Mouse (Mus musculus) macrophage (primary cell): ENCODE measurements around the gene Olfr963. TPM values are rescaled to one million over a fixed set of nuclear protein-coding genes. Genes with fewer than 3 reads are reported as not detected.

Experiments used
- H3K27ac ChIP-seq: fragments of 350-480 bp; formaldehyde crosslinking; 2 replicates; pipeline ENCODE4 v1.9.0; 2021
- H3K36me3 ChIP-seq: fragments of 350-480 bp; formaldehyde crosslinking; 2 replicates; pipeline ENCODE4 v1.9.0; 2021; ENCODE audit errors: inconsistent target
- H3K4me3 ChIP-seq: fragments of 350-480 bp; formaldehyde crosslinking; 2 replicates; pipeline ENCODE4 v1.9.0; 2021; ENCODE audit errors: inconsistent target
- H3K79me2 ChIP-seq: fragments of 350-480 bp; formaldehyde crosslinking; 2 replicates; pipeline ENCODE4 v1.9.0; 2021; ENCODE audit errors: inconsistent target
- WGBS: methylation state at CpG from one replicate; pipeline ENCODE4 v1.1.7; 2026; ENCODE audit warnings: inconsistent platforms; ENCODE audit not compliant: missing documents; 5-methylcytosine and 5-hydroxymethylcytosine counted together
- polyA plus RNA-seq: library from polyadenylated mRNA; stranded (reverse); fragments of 250-400 nt; gene quantifications from 3 replicates; pipeline ENCODE4 v1.2.4, GENCODE M21; 2018; ENCODE audit warnings: inconsistent platforms

Gene Olfr963
- polyA plus RNA-seq, 1 experiment from 2014 or later = not detected

- no peaks in the 10 kb centered on the region for H3K36me3 ChIP-seq
- H3K4me3 ChIP-seq = no peak overlapping the region
- H3K27ac ChIP-seq = no peak overlapping the region
- no peaks in the 10 kb centered on the region for H3K79me2 ChIP-seq
- 56% methylated on average over 3 of the region's 3 CpGs for WGBS
Observed at GRCm38 (mm10) chr9:39708958-39709357, 42.0 kb downstream of the Olfr963 start.

- H3K27ac ChIP-seq = no peak within 1 kb of the TSS
- no peak within 1 kb of the TSS for H3K4me3 ChIP-seq
- no peaks in the 10 kb centered on the region for H3K36me3 ChIP-seq
- no peaks in the 10 kb centered on the region for H3K79me2 ChIP-seq
Observed at GRCm38 (mm10) chr9:39711053-39711452, 44.0 kb downstream of the Olfr963 start, which contains the start of gene Olfr965. Gene Olfr965 (plus strand): TSS chr9:39711353.

Other genes with a start within 250 kb of the Olfr963 start
- gene Olfr952, start 240.1 kb upstream of the Olfr963 start, polyA plus RNA-seq = not detected in 3 replicates
- gene Olfr954, start 210.5 kb upstream of the Olfr963 start, polyA plus RNA-seq = not detected in 3 replicates
- gene Olfr955, start 195.3 kb upstream of the Olfr963 start, polyA plus RNA-seq = not detected in 3 replicates
- not detected in 3 replicates for gene Olfr44, start 173.2 kb upstream of the Olfr963 start, polyA plus RNA-seq
- gene Olfr957, start 151.4 kb upstream of the Olfr963 start, polyA plus RNA-seq = not detected in 3 replicates
- gene Olfr958, start 113.2 kb upstream of the Olfr963 start, polyA plus RNA-seq = not detected in 3 replicates
- not detected in 3 replicates for gene Olfr959, start 91.6 kb upstream of the Olfr963 start, polyA plus RNA-seq
- gene AW551984, start 62.8 kb upstream of the Olfr963 start, polyA plus RNA-seq = not detected in 3 replicates
- not detected in 3 replicates for gene Olfr148, start 56.5 kb upstream of the Olfr963 start, polyA plus RNA-seq
- gene Olfr960, start 45.8 kb upstream of the Olfr963 start, polyA plus RNA-seq = not detected in 3 replicates
- not detected in 3 replicates for gene Olfr961, start 22.1 kb upstream of the Olfr963 start, polyA plus RNA-seq
- not detected in 3 replicates for gene Olfr149, start 39.9 kb downstream of the Olfr963 start, polyA plus RNA-seq
- not detected in 3 replicates for gene Olfr965, start 44.1 kb downstream of the Olfr963 start, polyA plus RNA-seq
- gene Olfr150, start 63.8 kb downstream of the Olfr963 start, polyA plus RNA-seq = not detected in 3 replicates
- gene Olfr967, start 79.0 kb downstream of the Olfr963 start, polyA plus RNA-seq = not detected in 3 replicates
- not detected in 3 replicates for gene Olfr968, start 116.0 kb downstream of the Olfr963 start, polyA plus RNA-seq
- not detected in 3 replicates for gene Olfr969, start 123.7 kb downstream of the Olfr963 start, polyA plus RNA-seq
- not detected in 3 replicates for gene Olfr970, start 141.7 kb downstream of the Olfr963 start, polyA plus RNA-seq
- not detected in 3 replicates for gene Olfr971, start 169.7 kb downstream of the Olfr963 start, polyA plus RNA-seq
- gene Olfr972, start 199.2 kb downstream of the Olfr963 start, polyA plus RNA-seq = not detected in 3 replicates
- gene Olfr229, start 240.1 kb downstream of the Olfr963 start, polyA plus RNA-seq = not detected in 3 replicates